Mouse (Mus musculus) lung, embryonic 15.5 days (tissue): ENCODE measurements at regions not wholly inside any gene's neighbourhood (a gene's known extent, or its start where the extent isn't known, plus 50 kb on each side); places are given as distances from the start of the nearest gene placed in this dataset.
A peak's percentile ranks its signal among the peaks of the same experiment; 100 is the strongest.

Source experiments
- ATAC-seq: fragments of 200-750 bp; cut with Nextera tagmentation; 2 replicates; pipeline ENCODE4 v1.8.0; 2017; ENCODE audit warnings: moderate number of reproducible peaks, borderline replicate concordance; ENCODE audit not compliant: low FRiP score, low TSS enrichment; ENCODE audit errors: extremely low read depth
- H3K27ac ChIP-seq: fragments of 300-500 bp; sonication (generic); 2 replicates; pipeline ENCODE4 v1.5.1; 2015; ENCODE audit warnings: moderate library complexity, mild to moderate bottlenecking, inconsistent platforms
- H3K27me3 ChIP-seq: fragments of 300-500 bp; sonication (generic); 2 replicates; pipeline ENCODE4 v1.6.1; 2015; ENCODE audit warnings: inconsistent platforms
- H3K36me3 ChIP-seq: fragments of 300-500 bp; sonication (generic); 2 replicates; pipeline ENCODE4 v1.6.1; 2015; ENCODE audit warnings: inconsistent platforms
- H3K4me1 ChIP-seq: fragments of 300-500 bp; sonication (generic); 2 replicates; pipeline ENCODE4 v1.6.1; 2015; ENCODE audit warnings: inconsistent platforms
- H3K4me2 ChIP-seq: fragments of 300-500 bp; sonication (generic); 2 replicates; pipeline ENCODE4 v1.6.1; 2015; ENCODE audit warnings: inconsistent platforms, mild to moderate bottlenecking, moderate library complexity
- H3K4me3 ChIP-seq: fragments of 300-500 bp; sonication (generic); 2 replicates; pipeline ENCODE4 v1.5.1; 2015; ENCODE audit warnings: mild to moderate bottlenecking, inconsistent platforms
- H3K9ac ChIP-seq: fragments of 300-500 bp; sonication (generic); 2 replicates; pipeline ENCODE4 v1.6.1; 2015; ENCODE audit warnings: inconsistent platforms
- H3K9me3 ChIP-seq: fragments of 300-500 bp; sonication (generic); 2 replicates; pipeline ENCODE4 v1.6.1; 2016; ENCODE audit warnings: inconsistent platforms
- WGBS: fragments of 180-500 bp; shearing (Covaris S2); methylation state at CpG from one replicate; pipeline ENCODE4 v1.1.7; 2015; 5-methylcytosine and 5-hydroxymethylcytosine counted together

GRCm38 (mm10) chr9:98712826-98713225 lies 111.4 kb upstream of the Mrps22 start:
- Histone ChIP-seq H3K4me1 (0 out of 2 replicates have a peak, but pooled peaks cover 13% of the 10 kb centered on the region), H3K4me3 (no peak overlapping the region), H3K36me3 (no peaks in the 10 kb centered on the region), H3K27me3 (no peaks in the 10 kb centered on the region), H3K27ac (peak overlapping the region; percentile 53; the same call in 1 of the 2 replicates), H3K9me3 (no peaks in the 10 kb centered on the region), H3K4me2 (no peak overlapping the region), H3K9ac (no peak overlapping the region)
- WGBS: 82% methylated on average over 7 of the region's 7 CpGs
- no peak for ATAC-seq

- Histone ChIP-seq H3K4me1 (0 out of 2 replicates have a peak, but pooled peaks cover 7% of the 10 kb centered on the region), H3K9ac (no peak overlapping the region), H3K27ac (peak overlapping the region; percentile 60), H3K4me2 (no peak overlapping the region), H3K4me3 (no peak overlapping the region), H3K36me3 (no peaks in the 10 kb centered on the region), H3K27me3 (no peaks in the 10 kb centered on the region), H3K9me3 (no peaks in the 10 kb centered on the region)
- peak; percentile 56 for ATAC-seq
- 53% methylated on average over 8 of the region's 8 CpGs for WGBS
These were observed 110.6 kb upstream of the Mrps22 start for GRCm38 (mm10) chr9:98712023-98712563.

GRCm38 (mm10) chr9:98710155-98710710 lies 108.8 kb upstream of the Mrps22 start:
- Histone ChIP-seq H3K36me3 (no peaks in the 10 kb centered on the region), H3K4me2 (no peak overlapping the region), H3K4me1 (0 out of 2 replicates have a peak, but pooled peaks cover 7% of the 10 kb centered on the region), H3K9ac (no peak overlapping the region), H3K27ac (no peak overlapping the region), H3K27me3 (no peaks in the 10 kb centered on the region), H3K4me3 (no peak overlapping the region), H3K9me3 (no peaks in the 10 kb centered on the region)
- no peak for ATAC-seq
- WGBS: 63% methylated on average over 9 of the region's 9 CpGs

- no peak overlapping the region for H3K4me2 ChIP-seq
- no peak overlapping the region for H3K27ac ChIP-seq
- 0 out of 2 replicates have a peak, but pooled peaks cover 7% of the 10 kb centered on the region for H3K4me1 ChIP-seq
- H3K4me3 ChIP-seq: no peak overlapping the region
- no peaks in the 10 kb centered on the region for H3K27me3 ChIP-seq
- no peaks in the 10 kb centered on the region for H3K9me3 ChIP-seq
- 72% methylated on average over 18 of the region's 18 CpGs for WGBS
- ATAC-seq: no peak
- H3K9ac ChIP-seq: no peak overlapping the region
- H3K36me3 ChIP-seq: no peaks in the 10 kb centered on the region
These were observed 106.7 kb upstream of the Mrps22 start for GRCm38 (mm10) chr9:98708001-98708680.

- Histone ChIP-seq H3K4me1 (0 out of 2 replicates have a peak, but pooled peaks cover 7% of the 10 kb centered on the region), H3K4me3 (no peak overlapping the region), H3K9me3 (no peaks in the 10 kb centered on the region), H3K27ac (no peak overlapping the region), H3K9ac (no peak overlapping the region), H3K27me3 (no peaks in the 10 kb centered on the region), H3K4me2 (no peak overlapping the region), H3K36me3 (no peaks in the 10 kb centered on the region)
- ATAC-seq: no peak
- 77% methylated on average over 6 of the region's 6 CpGs for WGBS
These were observed 106.0 kb upstream of the Mrps22 start for GRCm38 (mm10) chr9:98707491-98707890.

- Histone ChIP-seq H3K27ac (no peak overlapping the region), H3K4me3 (no peak overlapping the region), H3K4me1 (no peaks in the 10 kb centered on the region), H3K4me2 (no peak overlapping the region), H3K36me3 (no peaks in the 10 kb centered on the region), H3K27me3 (no peaks in the 10 kb centered on the region), H3K9ac (no peak overlapping the region), H3K9me3 (no peaks in the 10 kb centered on the region)
- 16% methylated on average over 5 of the region's 5 CpGs for WGBS
- 0 out of 2 replicates have a peak, but pooled peaks have one; percentile 11 for ATAC-seq
These were observed 102.7 kb upstream of the Mrps22 start for GRCm38 (mm10) chr9:98704131-98704530.

- Histone ChIP-seq H3K4me2 (no peak overlapping the region), H3K27ac (no peak overlapping the region), H3K9ac (no peak overlapping the region), H3K4me3 (no peak overlapping the region), H3K27me3 (no peaks in the 10 kb centered on the region), H3K4me1 (no peaks in the 10 kb centered on the region), H3K9me3 (no peaks in the 10 kb centered on the region), H3K36me3 (no peaks in the 10 kb centered on the region)
- 58% methylated on average over 9 of the region's 9 CpGs for WGBS
- no peak for ATAC-seq
These were observed 101.9 kb upstream of the Mrps22 start for GRCm38 (mm10) chr9:98703331-98703730.

- WGBS: 83% methylated on average over 5 of the region's 5 CpGs
- no peak overlapping the region for H3K4me2 ChIP-seq
- no peaks in the 10 kb centered on the region for H3K4me1 ChIP-seq
- no peak overlapping the region for H3K9ac ChIP-seq
- no peak overlapping the region for H3K27ac ChIP-seq
- H3K36me3 ChIP-seq: no peaks in the 10 kb centered on the region
- H3K4me3 ChIP-seq: no peak overlapping the region
- no peaks in the 10 kb centered on the region for H3K9me3 ChIP-seq
- H3K27me3 ChIP-seq: no peaks in the 10 kb centered on the region
- no peak for ATAC-seq
These were observed 99.1 kb upstream of the Mrps22 start for GRCm38 (mm10) chr9:98700571-98700970.

- Histone ChIP-seq H3K4me1 (no peaks in the 10 kb centered on the region), H3K36me3 (no peaks in the 10 kb centered on the region), H3K9ac (no peak overlapping the region), H3K27me3 (no peaks in the 10 kb centered on the region), H3K27ac (no peak overlapping the region), H3K9me3 (no peaks in the 10 kb centered on the region), H3K4me3 (no peak overlapping the region), H3K4me2 (no peak overlapping the region)
- ATAC-seq: no peak
- WGBS: 36% methylated on average over 7 of the region's 7 CpGs
These were observed 95.7 kb upstream of the Mrps22 start for GRCm38 (mm10) chr9:98697155-98697554.

- no peak for ATAC-seq
- H3K9me3 ChIP-seq: no peaks in the 10 kb centered on the region
- H3K4me1 ChIP-seq: no peaks in the 10 kb centered on the region
- H3K27ac ChIP-seq: no peak overlapping the region
- H3K4me3 ChIP-seq: no peak overlapping the region
- no peak overlapping the region for H3K4me2 ChIP-seq
- WGBS: 72% methylated on average over 10 of the region's 10 CpGs
- H3K27me3 ChIP-seq: no peaks in the 10 kb centered on the region
- no peak overlapping the region for H3K9ac ChIP-seq
- H3K36me3 ChIP-seq: no peaks in the 10 kb centered on the region
These were observed 93.6 kb upstream of the Mrps22 start for GRCm38 (mm10) chr9:98695035-98695434.

GRCm38 (mm10) chr9:98690839-98691516 lies 89.5 kb upstream of the Mrps22 start:
- WGBS: 73% methylated on average over 14 of the region's 14 CpGs
- no peaks in the 10 kb centered on the region for H3K4me1 ChIP-seq
- H3K9ac ChIP-seq: no peak overlapping the region
- H3K27me3 ChIP-seq: no peaks in the 10 kb centered on the region
- H3K4me2 ChIP-seq: no peak overlapping the region
- ATAC-seq: no peak
- no peak overlapping the region for H3K27ac ChIP-seq
- H3K9me3 ChIP-seq: no peaks in the 10 kb centered on the region
- H3K4me3 ChIP-seq: no peak overlapping the region
- H3K36me3 ChIP-seq: no peaks in the 10 kb centered on the region

GRCm38 (mm10) chr9:98685548-98685947 lies 84.1 kb upstream of the Mrps22 start:
- no peaks in the 10 kb centered on the region for H3K36me3 ChIP-seq
- no peak for ATAC-seq
- no peak overlapping the region for H3K4me2 ChIP-seq
- WGBS: 68% methylated on average over 7 of the region's 7 CpGs
- H3K4me1 ChIP-seq: no peaks in the 10 kb centered on the region
- no peaks in the 10 kb centered on the region for H3K9me3 ChIP-seq
- no peaks in the 10 kb centered on the region for H3K27me3 ChIP-seq
- H3K4me3 ChIP-seq: no peak overlapping the region
- no peak overlapping the region for H3K27ac ChIP-seq
- no peak overlapping the region for H3K9ac ChIP-seq
